Mouse (Mus musculus) olfactory bulb, adult 2 months (tissue): Measurements from ENCODE around the gene Hist1h4k.

Experiments used
- CTCF ChIP-seq: fragments of 200-500 bp; IDR thresholded peaks from 2 replicates; pipeline ENCODE4 v1.5.1; 2012; ENCODE audit warnings: low read depth, mild to moderate bottlenecking, low read length, moderate library complexity; ENCODE audit not compliant: insufficient read depth
- POLR2A ChIP-seq: fragments of 200-500 bp; IDR thresholded peaks from 2 replicates; pipeline ENCODE4 v1.6.1; 2012; ENCODE audit warnings: mild to moderate bottlenecking, low read depth, low read length, moderate library complexity; ENCODE audit not compliant: insufficient read depth

- TF ChIP-seq POLR2A (no peak), CTCF (no peak)
Measured at GRCm38 (mm10) chr13:21786189-21786898, 36.0 kb upstream of the Hist1h4k start.
